Mouse (Mus musculus) frontal cortex, adult (tissue): ENCODE results near the gene Slc35g3.

Source experiments
- ATAC-seq: cut with Nextera tagmentation; 2 replicates; pipeline ENCODE4 v1.9.2; 2017; ENCODE audit warnings: mild to moderate bottlenecking, moderate library complexity, mixed read lengths; ENCODE audit not compliant: low TSS enrichment

The Slc35g3 gene

DNA sequence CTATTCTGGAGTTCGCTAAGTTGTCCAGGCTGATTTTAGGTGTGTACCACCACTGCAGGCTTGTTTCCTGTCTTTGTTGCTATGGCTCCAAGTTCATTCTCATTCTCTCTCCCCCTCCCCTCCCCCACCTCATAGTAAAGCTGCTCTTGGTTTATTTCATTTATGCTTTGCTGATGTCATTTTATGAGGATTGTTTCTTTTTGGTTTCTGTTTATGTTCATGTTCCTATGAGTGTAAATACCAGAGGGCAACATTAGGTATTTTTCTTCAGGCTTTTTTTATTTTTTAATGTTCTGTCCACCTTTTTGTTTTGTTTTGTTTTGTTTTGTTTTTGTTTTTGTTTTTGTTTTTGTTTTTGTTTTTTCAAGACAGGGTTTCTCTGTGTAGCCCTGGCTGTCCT lies at the start of gene Slc35g3:
TSS of gene Slc35g3 (minus strand) at position 101 of the 400 bp plus-strand sequence.
- no peak for ATAC-seq

DNA sequence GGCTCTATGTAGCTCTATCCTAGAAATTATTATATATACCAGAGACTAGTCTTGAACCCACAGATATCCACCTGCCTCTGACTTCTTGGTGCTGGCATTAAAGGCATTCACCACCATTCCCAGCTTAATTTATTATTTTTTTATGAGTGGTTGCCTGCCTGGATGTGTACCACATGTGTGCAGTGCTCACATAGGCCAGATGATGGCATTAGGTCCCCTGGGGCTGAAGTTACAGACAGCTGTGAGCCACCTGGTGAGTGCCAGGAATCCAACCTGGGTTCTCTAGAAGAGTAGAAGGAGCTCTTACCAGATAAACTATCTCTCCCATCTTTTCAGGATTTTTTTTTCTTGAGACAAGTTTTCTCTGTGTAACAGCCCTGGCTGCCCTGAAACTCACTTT lies 48.5 kb upstream of the Slc35g3 start:
- ATAC-seq: no peak

DNA sequence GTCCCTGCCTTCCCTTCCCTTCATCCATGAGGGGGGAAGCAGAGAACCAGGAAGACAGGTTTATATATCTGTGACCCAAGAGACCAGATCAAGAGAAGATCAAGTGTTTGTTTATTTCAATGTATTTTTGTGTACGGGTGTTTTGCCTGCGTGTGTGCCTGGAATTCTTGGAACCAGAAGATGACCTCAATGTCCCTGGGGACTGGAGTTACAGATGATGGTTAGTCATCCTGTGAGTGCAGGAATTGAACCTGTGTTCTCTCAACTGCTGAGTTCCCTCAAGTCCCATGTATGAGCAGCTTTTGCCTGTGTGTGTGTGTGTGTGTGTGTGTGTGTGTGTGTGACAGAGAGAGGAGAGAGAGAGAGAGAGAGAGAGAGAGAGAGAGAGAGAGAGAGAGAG lies 45.9 kb upstream of the Slc35g3 start:
- no peak for ATAC-seq

DNA sequence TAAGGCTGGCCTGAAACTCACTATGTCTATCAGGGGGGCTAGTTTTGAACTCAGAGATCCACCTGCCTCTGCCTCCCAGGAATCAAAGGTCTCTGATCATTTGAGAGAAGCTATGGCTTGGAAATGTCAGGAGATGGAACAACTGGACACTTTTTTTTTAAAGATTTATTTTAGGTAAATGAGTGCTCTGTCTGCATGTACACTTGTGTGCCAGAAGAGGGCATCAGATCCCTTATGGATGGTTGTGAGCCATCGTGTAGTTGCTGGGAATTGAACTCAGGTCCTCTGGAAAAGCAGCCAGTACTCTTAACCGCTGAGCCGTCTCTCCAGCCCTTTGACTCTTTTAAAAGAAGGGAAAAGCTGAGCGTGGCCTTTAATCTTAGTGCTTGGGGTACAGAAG lies 44.6 kb upstream of the Slc35g3 start:
- ATAC-seq: no peak

DNA sequence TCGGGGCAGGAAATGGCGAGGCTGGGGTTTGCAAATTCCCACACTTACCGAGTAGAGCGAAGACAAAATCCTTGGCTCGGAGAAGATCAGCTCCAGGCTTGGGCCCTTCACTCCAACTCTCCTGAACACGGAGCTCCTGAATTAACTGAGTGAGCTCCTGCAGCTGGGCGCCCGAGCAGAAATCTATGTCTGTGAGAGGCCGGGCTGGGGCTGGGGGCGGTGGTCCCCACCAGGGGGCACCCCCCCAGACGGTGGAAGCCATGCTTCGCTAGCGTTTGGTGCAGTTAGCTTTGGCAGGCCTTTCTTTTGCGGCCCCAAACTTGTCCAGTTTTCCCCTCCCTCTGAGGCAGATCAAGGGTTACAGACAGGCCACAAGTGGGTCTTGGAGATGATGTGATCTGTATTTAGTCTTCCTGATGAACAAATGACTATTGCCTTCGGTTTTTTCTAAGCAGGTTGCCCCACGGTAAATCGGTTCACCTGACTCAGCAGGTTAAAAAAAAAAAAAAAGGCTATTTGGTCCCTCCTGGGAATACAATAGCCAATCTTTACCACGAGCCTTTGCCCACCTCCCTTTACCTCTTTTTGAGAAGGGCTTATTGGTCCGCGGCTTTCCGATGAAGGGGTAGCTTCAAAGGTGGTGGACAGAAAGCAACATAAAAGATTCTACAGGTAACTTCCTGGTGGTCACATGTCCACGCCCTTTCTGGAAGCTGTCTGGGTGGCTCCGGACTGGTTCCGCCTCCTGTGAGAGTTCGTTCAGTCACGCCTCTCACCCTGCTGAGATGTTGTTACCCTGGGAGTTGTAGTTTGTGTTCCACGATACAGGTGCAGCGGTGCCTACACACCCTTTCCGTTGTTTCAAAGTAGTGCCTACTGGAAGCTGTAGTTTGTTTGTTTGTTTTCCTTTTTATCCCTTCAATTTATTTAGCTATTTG lies 43.5 kb upstream of the Slc35g3 start, which contains the start of gene Tmem102:
TSS of gene Tmem102 (minus strand) at position 653 of the 938 bp plus-strand sequence.
- no peak for ATAC-seq

DNA sequence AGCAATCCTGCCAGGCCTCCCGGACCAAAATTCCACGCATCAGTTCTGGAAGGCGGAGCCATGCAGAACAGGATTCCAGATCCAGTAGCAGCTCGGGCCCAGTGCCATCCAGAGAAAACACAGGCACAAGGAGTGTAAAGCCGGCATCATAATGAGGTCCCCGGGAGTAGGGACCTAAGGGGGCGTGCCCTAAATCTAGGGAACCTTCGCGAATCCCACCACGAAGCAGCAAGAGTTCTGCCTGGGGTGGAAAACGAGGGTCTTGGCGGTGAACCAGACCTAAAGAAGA lies 42.8 kb upstream of the Slc35g3 start:
- no peak for ATAC-seq

DNA sequence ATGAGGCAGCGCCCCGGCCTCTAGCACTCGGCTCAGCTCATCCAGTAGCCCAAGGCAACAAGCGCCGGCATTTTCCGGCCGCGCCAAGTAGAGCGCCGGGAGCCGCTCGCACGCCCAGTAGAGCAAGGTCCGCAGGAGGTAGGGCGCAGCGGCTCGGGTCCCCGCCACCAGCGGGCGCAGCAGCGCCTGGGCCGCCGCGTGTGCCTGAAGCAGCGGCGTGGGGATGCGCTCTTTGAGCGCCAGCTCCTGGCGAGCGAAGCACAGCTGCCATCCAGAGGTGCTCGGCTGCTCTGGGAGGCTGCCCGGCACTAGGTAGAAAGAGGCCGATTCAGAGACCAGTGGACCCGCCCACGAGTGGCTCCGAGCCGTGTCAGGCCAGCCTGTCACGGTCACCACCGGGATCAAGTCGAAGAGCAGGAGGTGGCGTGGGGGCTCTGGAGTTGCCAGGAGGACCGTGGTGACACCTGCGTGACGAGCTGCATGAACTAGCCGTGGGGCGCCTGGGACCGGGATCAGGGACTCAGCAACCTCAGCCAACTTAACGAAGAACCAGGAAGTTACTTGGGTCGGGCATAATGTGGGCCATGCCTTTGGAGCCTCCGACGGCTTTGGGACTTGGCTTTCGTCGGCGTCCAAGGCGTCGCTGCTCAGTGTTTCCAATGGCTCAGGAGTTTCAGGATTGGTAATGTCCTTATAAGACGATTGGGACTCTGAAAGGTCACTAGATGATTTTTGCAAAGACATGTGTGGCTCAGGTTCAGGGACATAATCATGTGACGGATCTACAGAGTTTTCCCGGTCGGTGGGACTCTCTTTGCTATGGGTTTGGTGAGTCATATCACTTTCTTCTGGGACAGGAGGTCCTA lies 42.3 kb upstream of the Slc35g3 start:
- ATAC-seq: peak; percentile 75; the same call in 1 of the 2 replicates

DNA sequence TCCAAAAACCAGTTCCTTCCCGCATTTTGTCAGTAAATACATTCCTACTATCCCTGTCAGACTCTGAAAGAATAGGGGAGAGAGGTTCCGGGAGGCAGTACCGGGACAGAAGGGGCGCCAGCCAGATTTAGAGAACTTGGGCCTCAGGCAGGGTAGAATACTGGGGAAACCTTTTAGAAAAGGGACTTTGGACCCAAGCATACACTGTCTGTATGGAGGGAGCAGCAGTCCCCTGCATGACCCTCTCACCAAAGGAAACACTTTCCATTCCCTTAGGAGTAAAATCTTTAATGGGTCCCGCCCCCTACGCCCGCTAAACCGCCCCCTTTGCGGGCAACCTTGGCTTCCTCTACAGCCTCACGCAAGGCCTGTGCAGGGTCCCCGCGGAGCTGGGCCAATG lies 41.6 kb upstream of the Slc35g3 start:
- no peak for ATAC-seq

DNA sequence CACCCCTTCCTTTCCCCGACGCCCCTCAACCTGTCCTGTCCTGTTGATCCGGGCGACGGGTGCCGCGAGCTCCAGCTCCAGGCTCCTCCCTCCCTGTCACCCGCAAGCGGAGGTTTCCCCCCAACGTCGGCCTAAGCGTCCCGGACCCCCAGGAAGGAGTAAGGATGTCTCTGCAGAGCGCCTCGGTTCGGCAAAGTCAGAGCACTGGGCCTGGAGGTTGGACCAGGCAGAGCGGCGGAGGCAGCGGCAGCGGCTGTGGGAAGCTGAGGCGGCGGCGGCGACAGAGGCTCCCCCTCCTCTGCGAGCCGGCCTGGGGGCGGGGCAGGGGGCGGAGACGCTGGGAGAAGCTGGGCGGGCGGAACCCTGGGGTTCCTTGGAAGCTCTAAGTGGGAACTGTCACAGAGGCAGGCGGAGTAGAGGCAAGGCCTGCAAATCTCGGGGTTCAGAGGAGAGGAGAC lies 40.9 kb upstream of the Slc35g3 start:
- ATAC-seq: peak; percentile 31; the same call in 1 of the 2 replicates

DNA sequence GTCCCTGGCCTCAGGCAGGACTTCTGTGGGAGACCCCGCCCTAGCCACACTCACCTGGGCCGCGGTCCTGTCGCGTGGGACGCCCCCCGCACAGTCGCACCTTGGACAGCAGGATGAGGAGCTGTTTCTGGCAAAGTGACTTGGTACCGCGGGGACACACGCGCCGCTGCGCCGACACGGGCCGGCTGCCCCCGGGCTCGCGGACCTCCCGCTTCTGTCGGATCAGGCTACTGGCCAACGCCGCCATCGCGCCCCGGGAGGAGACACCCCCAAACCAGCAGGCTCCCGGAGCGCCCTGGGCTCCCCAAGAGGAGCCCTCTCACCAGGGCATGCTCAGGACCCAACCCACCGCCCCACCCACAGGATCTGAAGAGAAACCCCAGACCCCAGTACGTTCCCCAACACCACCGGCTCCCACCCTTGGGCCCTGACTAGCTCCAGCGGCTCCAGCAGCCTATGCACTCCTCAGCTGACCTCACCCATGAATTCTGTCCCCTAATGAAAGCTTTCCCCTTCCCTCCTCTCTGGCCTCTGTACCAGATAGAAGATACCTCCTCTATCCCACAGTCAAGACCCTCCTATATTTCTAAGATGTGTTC lies 39.7 kb upstream of the Slc35g3 start, which contains the start of gene Fgf11:
TSS of gene Fgf11 (minus strand) at position 479 of the 599 bp plus-strand sequence.
- ATAC-seq: no peak

DNA sequence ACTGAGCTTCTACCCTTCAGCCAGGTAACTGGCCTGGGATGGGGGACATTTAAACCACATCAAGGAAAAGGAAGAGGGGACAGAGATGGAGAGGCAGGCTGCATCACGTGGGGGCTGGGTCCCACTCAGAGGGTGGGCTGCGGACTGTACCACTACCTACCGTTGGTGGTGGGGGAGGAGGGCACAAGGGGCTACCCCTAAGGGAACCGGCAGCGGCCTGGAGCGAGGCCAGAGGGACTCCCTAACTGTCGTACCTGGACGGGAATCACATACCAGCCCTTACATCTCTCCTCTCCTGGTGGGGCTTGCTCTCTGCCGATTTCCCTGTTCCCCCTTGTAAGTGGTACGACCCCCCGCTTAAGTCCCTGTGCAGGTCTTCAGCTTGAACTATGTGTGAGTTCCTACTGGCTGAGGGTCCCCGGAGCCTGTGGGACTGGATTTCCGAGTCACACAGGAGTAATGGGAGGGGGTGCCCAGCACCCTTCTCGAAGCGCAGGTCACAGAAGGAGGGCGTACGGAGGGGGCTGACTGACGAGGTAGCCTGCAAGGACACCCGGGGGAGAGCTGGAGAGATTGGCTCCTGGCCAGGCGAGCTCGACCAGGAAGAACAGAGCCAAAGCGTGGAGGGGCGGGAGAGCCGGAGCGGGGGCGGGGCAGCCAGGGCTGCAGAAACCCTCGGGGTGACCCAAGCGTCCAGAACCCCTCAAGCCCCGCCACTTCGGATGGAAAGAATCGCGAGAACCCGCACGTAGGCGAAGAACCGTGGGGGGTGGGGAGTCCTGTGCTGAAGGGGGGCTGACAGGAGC lies 38.8 kb upstream of the Slc35g3 start:
- no peak for ATAC-seq

DNA sequence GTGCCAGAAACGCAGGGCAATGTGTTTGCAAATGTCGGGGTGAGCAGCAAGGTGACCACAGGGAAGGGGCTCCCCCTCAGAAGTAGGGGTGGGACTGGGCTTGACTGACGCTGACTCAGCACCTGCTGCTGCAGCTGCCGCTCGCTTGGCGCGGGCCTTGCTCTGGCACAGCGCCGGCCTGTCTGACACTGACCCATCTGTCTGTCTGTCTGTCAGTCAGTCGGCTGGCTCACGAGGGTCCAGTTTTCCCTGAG lies 38.3 kb upstream of the Slc35g3 start:
- ATAC-seq: no peak

DNA sequence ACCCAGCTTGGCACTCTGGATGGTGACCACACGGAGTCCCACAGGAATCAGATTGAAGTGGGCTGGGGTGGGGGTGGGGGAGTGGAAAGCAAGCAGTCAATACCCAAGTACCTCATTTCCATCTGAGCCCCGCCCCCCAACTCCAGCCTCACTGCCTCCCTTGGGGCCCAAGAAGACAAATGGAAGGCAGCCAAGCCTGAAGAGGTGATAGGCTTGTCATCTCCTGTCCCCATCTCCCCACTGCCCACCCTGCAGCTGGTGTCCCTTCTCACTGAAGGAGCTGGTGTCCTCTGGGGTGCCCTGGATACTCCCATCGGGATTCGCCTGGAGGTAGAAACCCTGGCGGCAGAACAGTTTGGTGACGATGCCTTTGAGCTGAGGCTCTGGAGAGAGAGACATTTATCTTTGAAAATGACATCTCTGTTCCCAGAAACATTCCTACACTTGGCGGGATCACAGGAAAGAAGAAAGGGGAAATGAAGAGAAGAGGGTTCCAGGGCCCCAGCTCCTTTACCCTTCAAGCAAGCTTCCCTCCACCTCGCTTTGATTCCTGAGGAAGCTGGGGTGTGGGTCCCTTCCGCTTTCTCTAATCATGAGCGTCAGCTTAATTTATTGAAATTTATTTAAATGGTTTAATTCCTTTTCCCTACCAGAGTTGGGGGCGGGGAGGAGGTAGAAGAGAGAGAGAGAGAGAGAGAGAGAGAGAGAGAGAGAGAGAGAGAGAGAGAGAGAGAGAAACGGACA lies 37.8 kb upstream of the Slc35g3 start:
- no peak for ATAC-seq

DNA sequence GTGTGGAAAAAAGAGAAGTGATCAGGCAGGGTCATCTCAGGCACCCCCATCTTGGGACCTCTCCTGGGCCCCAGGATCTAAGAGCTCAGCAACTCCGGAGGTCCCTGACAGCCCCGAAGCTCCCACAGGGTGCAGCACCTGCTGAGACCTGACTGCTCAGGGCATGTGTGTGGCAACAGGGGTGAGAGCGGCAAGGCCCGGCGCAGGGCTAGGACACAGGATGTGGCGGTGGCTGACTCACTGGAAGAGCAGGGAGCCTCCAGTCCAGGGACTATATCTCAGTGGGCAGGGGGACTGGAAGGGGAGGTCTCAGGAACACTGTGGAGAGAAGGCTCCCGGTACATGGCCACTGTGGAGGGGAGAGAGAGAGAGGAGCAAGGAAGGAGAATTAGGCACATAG lies 36.2 kb upstream of the Slc35g3 start:
- no peak for ATAC-seq

DNA sequence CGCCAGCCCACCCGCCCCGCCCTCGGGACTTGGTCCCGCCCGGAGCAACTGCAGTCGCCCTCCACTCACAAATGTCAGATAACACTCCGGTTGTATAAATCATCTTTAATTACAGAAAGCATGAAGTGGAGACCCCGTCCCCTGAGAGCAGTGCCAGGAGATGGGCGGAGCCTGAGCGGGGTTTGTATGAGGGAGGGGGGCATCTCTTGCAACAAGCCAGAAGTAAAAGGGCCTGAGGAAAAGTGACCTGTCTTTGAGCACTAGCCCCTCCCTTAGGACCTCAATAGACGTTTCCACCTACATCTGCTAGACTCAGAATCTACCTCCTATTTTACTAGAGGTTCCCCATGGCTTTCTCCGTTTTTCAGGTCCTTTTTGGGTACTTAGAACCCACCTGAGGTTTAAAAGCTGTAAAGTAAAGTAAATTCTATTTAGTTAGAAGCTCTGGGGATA lies 34.2 kb upstream of the Slc35g3 start:
- no peak for ATAC-seq

DNA sequence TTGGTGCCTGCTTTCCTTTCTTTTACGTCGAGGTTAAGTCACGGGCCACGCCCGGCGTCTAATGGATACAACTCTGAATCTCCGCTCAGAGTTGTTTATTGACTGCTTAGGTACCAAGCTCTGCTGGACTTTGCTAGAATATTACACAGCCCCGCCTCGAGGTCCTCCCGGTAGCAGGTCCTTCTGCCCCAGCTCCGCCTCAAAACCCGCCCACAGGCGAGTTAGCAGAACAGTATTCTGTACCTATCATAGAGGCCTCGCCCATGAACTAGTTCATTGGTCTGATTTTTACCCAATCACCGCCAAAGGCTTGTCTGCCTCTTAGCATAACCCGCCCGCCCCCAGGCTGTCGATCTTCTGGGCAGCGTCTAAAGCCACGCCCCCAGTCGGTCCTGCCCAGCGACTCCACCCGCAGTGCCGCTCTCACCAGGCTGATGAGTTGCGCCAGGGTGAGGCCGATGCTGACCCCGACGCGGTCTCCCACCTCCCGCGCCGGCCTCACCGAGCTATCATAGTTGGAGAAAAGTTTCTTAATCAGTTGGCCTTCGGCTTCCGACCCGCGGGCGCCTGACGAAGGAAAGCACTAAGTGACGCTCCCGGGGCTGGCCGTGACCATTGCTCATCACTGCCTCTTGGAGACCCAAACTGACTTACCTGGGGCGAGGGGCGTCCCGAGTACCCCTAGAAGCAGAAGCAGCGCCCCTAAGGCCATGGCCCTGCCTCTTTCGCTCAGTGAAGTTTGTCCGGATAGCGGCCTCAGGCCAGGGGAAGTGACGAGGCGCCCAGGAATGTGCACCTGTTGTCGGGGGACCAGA lies 33.6 kb upstream of the Slc35g3 start, which contains the start of gene Chrnb1:
TSS of gene Chrnb1 (minus strand) at position 776 of the 815 bp plus-strand sequence.
- ATAC-seq: peak; percentile 97

DNA sequence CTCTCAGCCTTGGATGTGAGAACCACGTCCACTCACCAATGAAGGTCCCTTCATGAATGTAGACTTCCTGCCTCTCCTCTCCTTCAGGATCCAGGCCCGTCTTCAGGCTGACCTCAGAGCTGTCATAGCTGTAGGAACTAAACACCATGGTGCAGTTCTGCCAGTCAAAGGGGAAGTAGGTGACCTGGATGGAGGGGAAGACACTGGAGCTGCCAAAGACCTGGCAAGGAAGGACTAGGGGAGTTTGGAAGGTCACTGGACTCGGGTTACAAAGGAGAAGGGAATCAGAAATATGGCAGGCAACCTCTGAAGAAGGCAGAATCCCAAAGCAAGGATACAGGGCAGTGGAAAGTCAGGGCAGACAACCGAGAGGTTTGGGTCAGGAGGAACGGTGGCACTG lies 31.7 kb upstream of the Slc35g3 start:
- no peak for ATAC-seq

DNA sequence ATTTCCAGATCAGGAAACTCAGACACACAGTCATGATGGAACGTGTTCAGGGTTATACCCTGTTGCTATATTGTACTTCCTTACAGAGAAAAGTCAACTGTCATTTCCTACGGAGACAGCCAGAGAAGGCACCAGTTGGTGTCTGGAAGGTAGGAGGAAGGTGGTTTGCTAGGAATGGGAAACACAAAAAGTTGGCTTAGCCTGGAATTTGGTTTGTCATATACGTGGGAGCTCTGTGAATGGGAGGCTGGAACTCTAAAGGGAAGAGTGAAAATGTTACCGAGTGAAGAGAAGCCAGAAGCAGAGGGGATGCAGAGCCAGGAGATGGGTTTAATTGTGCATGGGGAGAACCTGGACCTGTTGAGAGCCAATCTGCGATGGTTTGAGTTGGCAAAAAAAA lies 29.7 kb upstream of the Slc35g3 start:
- ATAC-seq: peak; percentile 56

DNA sequence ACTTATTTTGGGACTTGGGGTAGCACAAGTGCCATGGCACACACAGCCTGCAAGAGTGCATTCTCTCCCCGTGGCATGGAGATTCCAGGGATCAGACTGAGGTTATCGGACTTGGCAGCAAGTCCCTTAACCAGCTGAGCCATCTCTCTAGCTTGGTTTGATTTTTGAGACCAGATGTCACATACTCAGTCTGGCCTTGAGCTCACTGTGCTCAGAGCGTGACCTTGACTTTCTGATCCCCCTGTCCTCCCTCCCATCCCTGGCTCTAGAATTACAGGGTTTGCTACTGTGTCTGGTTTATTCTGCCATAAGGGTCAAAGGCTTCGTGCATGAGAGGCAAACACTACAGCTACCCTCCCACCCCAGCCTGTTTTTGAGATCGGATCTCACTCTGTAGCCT lies 27.7 kb upstream of the Slc35g3 start:
- no peak for ATAC-seq

DNA sequence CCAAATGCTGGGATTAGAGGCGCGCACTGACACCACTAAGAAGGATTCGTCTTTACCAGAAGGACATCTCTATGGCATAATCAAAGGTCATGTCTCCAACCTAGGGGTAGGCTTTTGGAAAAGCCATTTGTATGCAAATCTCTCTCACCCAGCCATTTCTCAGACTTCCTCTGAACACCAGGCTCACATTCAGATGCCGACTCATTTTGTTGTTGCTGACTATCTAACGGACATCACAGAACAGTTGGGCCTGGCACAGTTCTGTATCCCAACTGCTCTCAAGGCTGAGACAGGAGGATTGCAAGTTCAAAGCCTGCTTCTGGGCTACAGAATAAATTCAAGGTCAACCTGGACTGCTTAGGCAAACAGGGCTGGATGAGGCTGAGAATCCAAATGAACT lies 25.5 kb upstream of the Slc35g3 start:
- ATAC-seq: no peak
